Mouse (Mus musculus) limb, embryonic 12.5 days (tissue): ENCODE results near the gene Gm13057. TPM values are rescaled to one million over a fixed set of nuclear protein-coding genes. Genes with fewer than 3 reads are reported as not detected.
"Not testable (repeated sequence)": the region's sequence is repeated elsewhere in the genome, so short reads cannot be mapped to it uniquely, and the experiment has no call there.

Experiments
- ATAC-seq: fragments of 200-750 bp; cut with Nextera tagmentation; 2 replicates; pipeline ENCODE4 v1.8.0; 2017; ENCODE audit warnings: low read depth, moderate TSS enrichment; ENCODE audit not compliant: insufficient number of reproducible peaks, insufficient read depth, low FRiP score, low TSS enrichment
- H3K27ac ChIP-seq: fragments of 300-500 bp; sonication (generic); 2 replicates; pipeline ENCODE4 v1.5.1; 2016; ENCODE audit warnings: mild to moderate bottlenecking, moderate library complexity
- H3K27me3 ChIP-seq: fragments of 300-500 bp; sonication (generic); 2 replicates; pipeline ENCODE4 v1.6.1; 2016; ENCODE audit warnings: mild to moderate bottlenecking, moderate library complexity
- H3K36me3 ChIP-seq: fragments of 300-500 bp; sonication (generic); 2 replicates; pipeline ENCODE4 v1.6.1; 2016; ENCODE audit warnings: mild to moderate bottlenecking, moderate library complexity
- H3K4me1 ChIP-seq: fragments of 300-500 bp; sonication (generic); replicated peaks from 2 replicates; pipeline ENCODE4 v1.6.1; 2016
- H3K4me2 ChIP-seq: fragments of 300-500 bp; sonication (generic); 2 replicates; pipeline ENCODE4 v1.6.1; 2016; ENCODE audit warnings: mild to moderate bottlenecking, moderate library complexity
- H3K4me3 ChIP-seq: fragments of 300-500 bp; sonication (generic); replicated peaks from 2 replicates; pipeline ENCODE4 v1.5.1; 2016; ENCODE audit warnings: mild to moderate bottlenecking
- H3K9ac ChIP-seq: fragments of 300-500 bp; sonication (generic); replicated peaks from 2 replicates; pipeline ENCODE4 v1.6.1; 2016; ENCODE audit warnings: mild to moderate bottlenecking, moderate library complexity
- H3K9me3 ChIP-seq: fragments of 300-500 bp; sonication (generic); 2 replicates; pipeline ENCODE4 v1.6.1; 2016; ENCODE audit warnings: mild to moderate bottlenecking, moderate library complexity
- WGBS: fragments of 180-500 bp; shearing (Covaris S2); methylation state at CpG from one replicate; pipeline ENCODE4 v1.1.7; 2016; 5-methylcytosine and 5-hydroxymethylcytosine counted together
- polyA plus RNA-seq: library from polyadenylated mRNA; unstranded; fragments of >200 nt; fragmentation: Nextera tagmentation; extraction: Ambion mirVana; gene quantifications from 2 replicates; pipeline ENCODE4 v1.2.1, GENCODE M21; 2016

Gm13057 gene
- not detected in 2 replicates for polyA plus RNA-seq

GRCm38 (mm10) chr4:143551400-143551799, at the start of gene Gm13057, which contains the start of gene BC080695:
Gene Gm13057, plus strand, starts transcription at chr4:143551709.
Gene BC080695, plus strand, starts transcription at chr4:143551700.
- H3K4me2 ChIP-seq, H3K9ac ChIP-seq, ATAC-seq, H3K27me3 ChIP-seq, H3K4me1 ChIP-seq, H3K36me3 ChIP-seq, H3K4me3 ChIP-seq, H3K9me3 ChIP-seq, H3K27ac ChIP-seq: not testable (repeated sequence)
- no CpG with 5 or more reads among the region's 3 CpGs for WGBS

GRCm38 (mm10) chr4:143511043-143511442, 40.5 kb upstream of the Gm13057 start, which contains the start of gene Gm13043:
Gene Gm13043, plus strand, starts transcription at chr4:143511343.
- 88% methylated on average over 3 of the region's 3 CpGs for WGBS
- Histone ChIP-seq H3K4me1 (no peaks in the 10 kb centered on the region), H3K27me3 (no peaks in the 10 kb centered on the region), H3K36me3 (no peaks in the 10 kb centered on the region), H3K9me3 (no peaks in the 10 kb centered on the region), H3K27ac (no peak within 1 kb of the TSS), H3K4me3 (no peak within 1 kb of the TSS), H3K9ac (no peak within 1 kb of the TSS), H3K4me2 (no peak within 1 kb of the TSS)
- no peak for ATAC-seq

- not testable (repeated sequence) for H3K9ac ChIP-seq, H3K4me1 ChIP-seq, H3K36me3 ChIP-seq, H3K27ac ChIP-seq, ATAC-seq, H3K4me3 ChIP-seq, H3K9me3 ChIP-seq, H3K4me2 ChIP-seq, H3K27me3 ChIP-seq
- no CpG with 5 or more reads among the region's 3 CpGs for WGBS
These were observed 15.9 kb upstream of the Gm13057 start, which contains the start of gene Gm13040 for GRCm38 (mm10) chr4:143535654-143536053. Gene Gm13040, plus strand, starts transcription at chr4:143535954.

Other genes with a start within 250 kb of the Gm13057 start
- 0.63 and 0.67 TPM in 2 replicates for gene Lrrc38, start 202.0 kb upstream of the Gm13057 start, polyA plus RNA-seq
- not detected in 2 replicates for gene Pramel1, start 157.3 kb upstream of the Gm13057 start, polyA plus RNA-seq
- 21.9 and 23.6 TPM in 2 replicates for gene Pramef8, start 139.3 kb upstream of the Gm13057 start, polyA plus RNA-seq
- gene Oog4, start 101.4 kb upstream of the Gm13057 start, polyA plus RNA-seq: not detected in 2 replicates
- not detected in 2 replicates for gene Gm13043, start 40.4 kb upstream of the Gm13057 start, polyA plus RNA-seq
- not detected in 2 replicates for gene Gm13040, start 15.8 kb upstream of the Gm13057 start, polyA plus RNA-seq
- not detected in 2 replicates for gene BC080695, start within 50 bp of the Gm13057 start, polyA plus RNA-seq
- gene Gm13083, start 63.3 kb downstream of the Gm13057 start, polyA plus RNA-seq: not detected in 2 replicates
- not detected in 2 replicates for gene Gm13088, start 105.5 kb downstream of the Gm13057 start, polyA plus RNA-seq
- gene Gm13089, start 151.0 kb downstream of the Gm13057 start, polyA plus RNA-seq: not detected in 2 replicates
- not detected in 2 replicates for gene Gm13078, start 167.7 kb downstream of the Gm13057 start, polyA plus RNA-seq
- not detected in 2 replicates for gene Gm13023, start 237.6 kb downstream of the Gm13057 start, polyA plus RNA-seq